Mouse (Mus musculus): ENCODE data around the gene Actrt3. TPM values are rescaled to one million over a fixed set of nuclear protein-coding genes. Genes with fewer than 3 reads are reported as not detected.

Actrt3 gene
- polyA plus RNA-seq, 1 experiment from 2014 or later, result 0.59 TPM

GRCm38 (mm10) chr3:30560677-30561314 is 38.9 kb downstream of the Actrt3 start:
- no peak for ATAC-seq (ENCODE audit: low FRiP score)
- Histone ChIP-seq H3K9me3 (replicated peaks) (no peaks in the 10 kb centered on the region), H3K4me1 (no peaks in the 10 kb centered on the region), H3K36me3 (no peaks in the 10 kb centered on the region), H3K27me3 (replicated peaks) (no peaks in the 10 kb centered on the region), H3K27ac (replicated peaks) (no peak overlapping the region), H3K4me3 (replicated peaks) (no peak overlapping the region), H3K9ac (replicated peaks) (no peak overlapping the region), H3K4me2 (no peak overlapping the region)
- WGBS, result 58% methylated on average over 6 of the region's 6 CpGs

GRCm38 (mm10) chr3:30553741-30554140 is 46.0 kb downstream of the Actrt3 start:
- Histone ChIP-seq H3K4me2 (no peak overlapping the region), H3K4me1 (no peaks in the 10 kb centered on the region), H3K27me3 (replicated peaks) (no peaks in the 10 kb centered on the region), H3K36me3 (no peaks in the 10 kb centered on the region), H3K9me3 (replicated peaks) (no peaks in the 10 kb centered on the region), H3K9ac (replicated peaks) (no peak overlapping the region), H3K4me3 (replicated peaks) (no peak overlapping the region), H3K27ac (replicated peaks) (no peak overlapping the region)
- WGBS, result 75% methylated on average over 6 of the region's 6 CpGs
- no peak for ATAC-seq (ENCODE audit: low FRiP score)

- H3K4me2 ChIP-seq, result no peak overlapping the region
- no peak overlapping the region for H3K4me3 ChIP-seq (replicated peaks)
- no peaks in the 10 kb centered on the region for H3K9me3 ChIP-seq (replicated peaks)
- no peak overlapping the region for H3K27ac ChIP-seq (replicated peaks)
- H3K9ac ChIP-seq (replicated peaks), result no peak overlapping the region
- H3K4me1 ChIP-seq, result peaks cover 4% of the 10 kb centered on the region; the same call in 1 of the 2 replicates
- H3K27me3 ChIP-seq (replicated peaks), result no peaks in the 10 kb centered on the region
- no peak for ATAC-seq (ENCODE audit: low FRiP score)
- no peaks in the 10 kb centered on the region for H3K36me3 ChIP-seq
- 59% methylated on average over 2 of the region's 2 CpGs for WGBS
These were observed 49.5 kb downstream of the Actrt3 start for GRCm38 (mm10) chr3:30550218-30550617.

GRCm38 (mm10) chr3:30548928-30549327 is 50.8 kb downstream of the Actrt3 start:
- Histone ChIP-seq H3K36me3 (no peaks in the 10 kb centered on the region), H3K4me3 (replicated peaks) (no peak overlapping the region)
- 80% methylated on average over 7 of the region's 7 CpGs for WGBS

GRCm38 (mm10) chr3:30547908-30548307 is 51.8 kb downstream of the Actrt3 start, which contains the start of gene Mecom:
Mecom (minus strand) TSS chr3:30548008.
- peak within 1 kb of the TSS; percentile 9; the same call in 1 of the 2 replicates for H3K4me2 ChIP-seq
- H3K36me3 ChIP-seq, result no peaks in the 10 kb centered on the region
- ATAC-seq (ENCODE audit: low FRiP score), result no peak
- H3K27me3 ChIP-seq (replicated peaks), result no peaks in the 10 kb centered on the region
- H3K9me3 ChIP-seq (replicated peaks), result no peaks in the 10 kb centered on the region
- no peak within 1 kb of the TSS for H3K4me3 ChIP-seq (replicated peaks)
- H3K27ac ChIP-seq (replicated peaks), result no peak within 1 kb of the TSS
- H3K4me1 ChIP-seq, result peaks cover 4% of the 10 kb centered on the region; the same call in 1 of the 2 replicates
- 83% methylated on average over 3 of the region's 3 CpGs for WGBS
- H3K9ac ChIP-seq (replicated peaks), result no peak within 1 kb of the TSS

More at GRCm38 (mm10) chr3:30548928-30549327, 50.8 kb downstream of the Actrt3 start:
- Histone ChIP-seq H3K27ac (replicated peaks) (no peak overlapping the region), H3K9me3 (replicated peaks) (no peaks in the 10 kb centered on the region), H3K27me3 (replicated peaks) (no peaks in the 10 kb centered on the region), H3K9ac (replicated peaks) (no peak overlapping the region), H3K4me1 (peaks cover 4% of the 10 kb centered on the region; the same call in 1 of the 2 replicates), H3K4me2 (no peak overlapping the region)
- no peak for ATAC-seq (ENCODE audit: low FRiP score)

Other genes starting within 250 kb of the Actrt3 start
- 5.2 and 5.5 TPM in 2 replicates for gene Mecom, start 51.9 kb downstream of the Actrt3 start, polyA plus RNA-seq (2015; fragmentation: Nextera tagmentation; extraction: Ambion mirVana)
- 25.4 and 27.8 TPM in 2 replicates for gene Mynn, start 2.1 kb upstream of the Actrt3 start, polyA plus RNA-seq (2015; fragmentation: Nextera tagmentation; extraction: Ambion mirVana)
- not detected in 2 replicates for gene Lrriq4, start 44.6 kb upstream of the Actrt3 start, polyA plus RNA-seq (2015; fragmentation: Nextera tagmentation; extraction: Ambion mirVana)
- gene Lrrc34, start 47.9 kb upstream of the Actrt3 start, polyA plus RNA-seq (2015; fragmentation: Nextera tagmentation; extraction: Ambion mirVana), result 0.79 and 0.97 TPM in 2 replicates
- gene Lrrc31, start 99.9 kb upstream of the Actrt3 start, polyA plus RNA-seq (2015; fragmentation: Nextera tagmentation; extraction: Ambion mirVana), result not detected in 2 replicates
- gene Samd7, start 146.4 kb upstream of the Actrt3 start, polyA plus RNA-seq (2015; fragmentation: Nextera tagmentation; extraction: Ambion mirVana), result not detected in 2 replicates
- gene Sec62, start 192.9 kb upstream of the Actrt3 start, polyA plus RNA-seq (2015; fragmentation: Nextera tagmentation; extraction: Ambion mirVana), result 86.5 and 96.0 TPM in 2 replicates

Measured in neural tube, embryonic 15.5 days (tissue).